Comparison of ENCODE assay signal across 19 mouse cellular contexts in the genomic region with DNA sequence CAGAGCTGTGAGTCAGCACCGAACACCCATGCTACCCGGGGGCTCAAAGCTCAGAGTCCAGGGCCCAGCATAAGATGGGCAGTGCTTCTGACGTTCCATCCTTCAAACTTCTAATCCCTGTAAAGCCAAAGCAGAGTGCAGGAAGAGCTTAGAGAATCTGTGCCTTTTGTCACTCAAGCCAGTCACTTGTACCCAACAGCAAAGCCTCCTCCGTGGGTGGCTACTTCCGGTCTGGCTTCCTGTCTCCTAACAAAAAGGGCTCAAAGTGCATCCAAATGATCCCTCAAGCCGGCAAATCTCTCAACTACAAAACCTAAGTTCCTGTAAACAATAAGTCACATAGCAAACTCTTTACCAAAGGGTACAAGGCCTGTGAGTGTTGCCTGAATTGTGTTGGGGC. TPM values are rescaled to one million over a fixed set of nuclear protein-coding genes. Genes with fewer than 3 reads are reported as not detected.
DNase-seq lines count a peak whose midpoint lies in the region; ATAC-seq lines count a peak whose summit lies in the region.
"Had no signal": no experiment of that assay in that cellular context is flagged by ENCODE, and none has a peak within 500 bp of the region (broad histone marks: within the 10 kb centered on the region; RNA-seq: fewer than 3 reads in every experiment).

No protein-coding gene starts in this region.

- peaks cover 22% of the 10 kb centered on the region for H3K4me1 ChIP-seq in forebrain, embryonic 15.5 days

- H3K36me3 ChIP-seq in forebrain, embryonic 15.5 days, result no peaks in the 10 kb centered on the region
- H3K36me3 ChIP-seq: embryonic facial prominence, embryonic 10.5 days; heart, embryonic 15.5 days; hindbrain, embryonic 12.5 days; limb, embryonic 13.5 days had no signal

- H3K27me3 ChIP-seq in forebrain, embryonic 15.5 days, result no peaks in the 10 kb centered on the region
- H3K27me3 ChIP-seq: CH12.LX; heart, embryonic 15.5 days; hindbrain, embryonic 12.5 days; limb, embryonic 13.5 days had no signal

- H3K27ac ChIP-seq in forebrain, embryonic 15.5 days (replicated peaks), result no peak overlapping the region
- H3K27ac ChIP-seq: embryonic facial prominence, embryonic 10.5 days; heart, embryonic 15.5 days; hindbrain, embryonic 12.5 days; limb, embryonic 13.5 days; liver, embryonic 14.5 days had no signal

- H3K4me2 ChIP-seq in forebrain, embryonic 15.5 days (replicated peaks), result no peak overlapping the region
- H3K4me2 ChIP-seq: heart, embryonic 15.5 days; hindbrain, embryonic 12.5 days; limb, embryonic 13.5 days had no signal

- peak; percentile 16 for ATAC-seq in CD4-positive, CD25-positive, alpha-beta regulatory T cell, adult 4 months
- ATAC-seq in forebrain, embryonic 15.5 days (replicated peaks), result no peak
- ATAC-seq: forebrain, embryonic 14.5 days; intestine, postnatal 0 days; lung, postnatal 0 days; midbrain, embryonic 16.5 days had no signal

- WGBS in forebrain, embryonic 15.5 days, result 65% methylated on average over 6 of the region's 6 CpGs

- DNase-seq in kidney, adult 9 months, result peak; percentile 38
- no peak for DNase-seq in kidney, postnatal 4 days
- DNase-seq in induced T-regulatory cell, adult 2 months (ENCODE audit: low read depth), result peak; percentile 65
- DNase-seq in thymus, postnatal 4 days, result peak; percentile 31
- no peak for DNase-seq in Muller cell, postnatal 12 days (ENCODE audit: inconsistent ontology term)
- DNase-seq: kidney, postnatal 14 days had no signal

- no peak overlapping the region for H3K9ac ChIP-seq in forebrain, embryonic 15.5 days (replicated peaks)
- H3K9ac ChIP-seq: heart, embryonic 15.5 days; hindbrain, embryonic 12.5 days; limb, embryonic 13.5 days; liver, embryonic 14.5 days had no signal

- H3K4me3 ChIP-seq in forebrain, embryonic 15.5 days, result no peak overlapping the region
- H3K4me3 ChIP-seq: embryonic facial prominence, embryonic 10.5 days; heart, embryonic 15.5 days; hindbrain, embryonic 12.5 days; limb, embryonic 13.5 days; megakaryocyte, embryonic 14.5 days had no signal

- no peaks in the 10 kb centered on the region for H3K9me3 ChIP-seq in forebrain, embryonic 15.5 days
- H3K9me3 ChIP-seq: embryonic facial prominence, embryonic 10.5 days; heart, embryonic 15.5 days; hindbrain, embryonic 12.5 days; limb, embryonic 13.5 days; megakaryocyte, embryonic 14.5 days had no signal

RNA-seq across cellular contexts. Expression of gene Tmem245, which starts 2.3 kb away (rescaled TPM):
- polyA plus RNA-seq in CD4-positive, CD25-positive, alpha-beta regulatory T cell, adult 4 months (2017; shearing (Covaris generic)), result 1 to 10 TPM; 5.7 to 6.7 TPM
- 8.9 and 9.0 TPM in 2 replicates for polyA plus RNA-seq in forebrain, embryonic 15.5 days (2015; fragmentation: Nextera tagmentation; extraction: Ambion mirVana)

RNA-seq across cellular contexts. Expression of gene Frrs1l, which starts 40.7 kb away (rescaled TPM):
- polyA plus RNA-seq in CD4-positive, CD25-positive, alpha-beta regulatory T cell, adult 4 months (2017; shearing (Covaris generic)), result not detected
- 20.3 and 23.5 TPM in 2 replicates for polyA plus RNA-seq in forebrain, embryonic 15.5 days (2015; fragmentation: Nextera tagmentation; extraction: Ambion mirVana)

Comparison
In these comparisons a context has a peak if more than half of its experiments do, and no peak if none do; other contexts are left out.
1. DNase-seq: peak in kidney, adult 9 months (single experiment), induced T-regulatory cell, adult 2 months (single experiment) and thymus, postnatal 4 days (single experiment); none in kidney, postnatal 4 days (0 of 2) and Muller cell, postnatal 12 days (single experiment).
2. RNA of gene Frrs1l, which starts 40.7 kb away (polyA plus RNA-seq): 20.3 to 23.5 TPM in forebrain, embryonic 15.5 days; not detected in CD4-positive, CD25-positive, alpha-beta regulatory T cell, adult 4 months; every median in the first group is over 10 times any median in the second.